ENCODE assay signal across 20 mouse cellular contexts in genomic region chr6:5794106-5794753, GRCm38 (mm10).
DNase-seq lines count a peak whose midpoint lies in the region; ATAC-seq and TF ChIP-seq lines count a peak whose summit lies in the region.
"Had no signal": no experiment of that assay in that cellular context is flagged by ENCODE, and none has a peak within 500 bp of the region (broad histone marks: within the 10 kb centered on the region; RNA-seq: fewer than 3 reads in every experiment).

No protein-coding gene starts in this region.

- DNase-seq in cerebellum, adult 18-20 months, result peak; percentile 16 to 24
- DNase-seq in cerebellum, postnatal 4 days (ENCODE audit: low spot score in 2 of 2), result no peak
- DNase-seq in left cerebral cortex, postnatal 14 days (ENCODE audit: low spot score in 2 of 2), result peak; percentile 17 to 34
- DNase-seq in left cerebral cortex, postnatal 4 days, result no peak
- peak; percentile 49 for DNase-seq in adrenal gland, adult 8-10 months
- no peak for DNase-seq in urinary bladder, adult 2 months (ENCODE audit: low spot score)
- DNase-seq: cerebellum, adult 11-12 months; gastrocnemius, adult 2 months; kidney, postnatal 10 days; lung, postnatal 14 days; thymus, adult 2 months had no signal

- no peaks in the 10 kb centered on the region for H3K36me3 ChIP-seq in intestine, postnatal 0 days (ENCODE audit: control insufficient read depth, insufficient read depth)
- no peaks in the 10 kb centered on the region for H3K36me3 ChIP-seq in heart, embryonic 11.5 days (ENCODE audit: control insufficient read depth, insufficient read depth, low read length)
- H3K36me3 ChIP-seq: embryonic facial prominence, embryonic 12.5 days; heart, embryonic 15.5 days; limb, embryonic 15.5 days; midbrain, embryonic 15.5 days had no signal

- intact Hi-C loops in left cerebral cortex, postnatal 14 days (cut with DNase I), result no loop called here
- intact Hi-C loops in left cerebral cortex, postnatal 4 days (cut with DNase I), result no loop called here

- H3K4me3 ChIP-seq in intestine, postnatal 0 days (ENCODE audit: low read depth, low read length), result no peak overlapping the region
- no peak overlapping the region for H3K4me3 ChIP-seq in heart, embryonic 11.5 days (ENCODE audit: low read depth, low read length)
- H3K4me3 ChIP-seq: embryonic facial prominence, embryonic 12.5 days; gastrocnemius, adult 2 months; heart, embryonic 15.5 days; limb, embryonic 15.5 days; megakaryocyte, embryonic 14.5 days; midbrain, embryonic 15.5 days had no signal

- WGBS in intestine, postnatal 0 days, result 23% methylated on average over 5 of the region's 5 CpGs
- WGBS in heart, embryonic 11.5 days (ENCODE audit: insufficient replicate concordance), result 66% methylated on average over 5 of the region's 5 CpGs

- TF ChIP-seq CTCF in intestine, postnatal 0 days (IDR thresholded peaks at IDR 0.05; ENCODE audit: low read depth), result no peak

- H3K4me2 ChIP-seq in intestine, postnatal 0 days (replicated peaks; ENCODE audit: low read depth), result no peak overlapping the region
- no peak overlapping the region for H3K4me2 ChIP-seq in heart, embryonic 11.5 days
- H3K4me2 ChIP-seq: embryonic facial prominence, embryonic 12.5 days; heart, embryonic 15.5 days; limb, embryonic 15.5 days; midbrain, embryonic 15.5 days had no signal

- no peaks in the 10 kb centered on the region for H3K4me1 ChIP-seq in intestine, postnatal 0 days (replicated peaks; ENCODE audit: control insufficient read depth, insufficient read depth, low read length)
- no peaks in the 10 kb centered on the region for H3K4me1 ChIP-seq in heart, embryonic 11.5 days (ENCODE audit: control insufficient read depth, insufficient read depth, low read length)
- H3K4me1 ChIP-seq: embryonic facial prominence, embryonic 12.5 days; heart, embryonic 15.5 days; limb, embryonic 15.5 days; megakaryocyte, embryonic 14.5 days; midbrain, embryonic 15.5 days had no signal

- peak; percentile 93 for ATAC-seq in intestine, postnatal 0 days
- no peak for ATAC-seq in heart, embryonic 11.5 days (replicated peaks; ENCODE audit: insufficient number of reproducible peaks, low FRiP score, low TSS enrichment)
- ATAC-seq: forebrain, embryonic 16.5 days; midbrain, embryonic 15.5 days had no signal

- no peaks in the 10 kb centered on the region for H3K9me3 ChIP-seq in intestine, postnatal 0 days (ENCODE audit: control insufficient read depth)
- no peaks in the 10 kb centered on the region for H3K9me3 ChIP-seq in heart, embryonic 11.5 days (replicated peaks; ENCODE audit: control insufficient read depth, low read length)
- H3K9me3 ChIP-seq: embryonic facial prominence, embryonic 12.5 days; heart, embryonic 15.5 days; limb, embryonic 15.5 days; midbrain, embryonic 15.5 days had no signal

- H3K27me3 ChIP-seq in intestine, postnatal 0 days (replicated peaks; ENCODE audit: control insufficient read depth, insufficient read depth, low read length), result no peaks in the 10 kb centered on the region
- no peaks in the 10 kb centered on the region for H3K27me3 ChIP-seq in heart, embryonic 11.5 days (ENCODE audit: control insufficient read depth, insufficient read depth, low read length)
- H3K27me3 ChIP-seq: CH12.LX; embryonic facial prominence, embryonic 12.5 days; heart, embryonic 15.5 days; limb, embryonic 15.5 days; megakaryocyte, embryonic 14.5 days; midbrain, embryonic 15.5 days had no signal

- no peak overlapping the region for H3K27ac ChIP-seq in intestine, postnatal 0 days (ENCODE audit: low read depth, low read length)
- H3K27ac ChIP-seq in heart, embryonic 11.5 days (ENCODE audit: low read depth, low read length), result no peak overlapping the region
- H3K27ac ChIP-seq: embryonic facial prominence, embryonic 12.5 days; gastrocnemius, adult 2 months; heart, embryonic 15.5 days; limb, embryonic 15.5 days; midbrain, embryonic 15.5 days had no signal

- H3K9ac ChIP-seq in intestine, postnatal 0 days (ENCODE audit: low read depth, low read length), result no peak overlapping the region
- no peak overlapping the region for H3K9ac ChIP-seq in heart, embryonic 11.5 days (ENCODE audit: low read depth, low read length)
- H3K9ac ChIP-seq: embryonic facial prominence, embryonic 12.5 days; heart, embryonic 15.5 days; limb, embryonic 15.5 days; midbrain, embryonic 15.5 days had no signal

Comparison
In these comparisons a context has a peak if more than half of its experiments do, and no peak if none do; other contexts are left out.
1. DNase-seq: peak in cerebellum, adult 18-20 months (2 of 2), left cerebral cortex, postnatal 14 days (2 of 2) and adrenal gland, adult 8-10 months (single experiment); none in cerebellum, postnatal 4 days (0 of 2), left cerebral cortex, postnatal 4 days (single experiment) and urinary bladder, adult 2 months (single experiment).